In the genomic region with DNA sequence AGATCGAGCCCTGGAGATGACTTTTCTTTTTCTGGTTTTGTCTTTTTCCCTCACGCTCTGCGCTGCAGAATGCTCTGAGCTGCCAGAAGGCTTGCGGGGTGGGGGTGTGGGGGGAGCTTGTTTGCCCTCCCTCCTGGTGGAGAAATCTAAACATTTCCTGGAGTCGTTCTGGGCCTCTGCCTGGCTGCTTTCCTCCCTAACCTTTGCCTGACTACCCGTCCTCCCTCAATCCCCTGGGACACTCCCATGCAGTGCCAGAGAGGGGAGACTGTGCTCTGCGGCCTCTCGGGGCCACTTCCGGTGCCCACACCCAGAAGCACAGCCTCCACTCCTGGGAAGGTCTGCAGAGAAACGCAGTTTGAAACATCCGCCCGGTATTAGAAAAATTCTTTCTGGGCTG, we compare ENCODE assay signal across 10 mouse cellular contexts. TPM values are rescaled to one million over a fixed set of nuclear protein-coding genes. Genes with fewer than 3 reads are reported as not detected.
DNase-seq lines count a peak whose midpoint lies in the region; ATAC-seq and TF ChIP-seq lines count a peak whose summit lies in the region.
"Had no signal": no experiment of that assay in that cellular context is flagged by ENCODE, and none has a peak within 500 bp of the region (broad histone marks: within the 10 kb centered on the region; RNA-seq: fewer than 3 reads in every experiment).

Gene Hcar1 (minus strand): TSS at position 93 of the 400 bp plus-strand sequence.

- H3K27me3 ChIP-seq in limb, embryonic 14.5 days (ENCODE audit: control insufficient read depth, insufficient read depth, low read length), result no peaks in the 10 kb centered on the region
- H3K27me3 ChIP-seq in midbrain, embryonic 15.5 days (replicated peaks), result no peaks in the 10 kb centered on the region

- H3K4me2 ChIP-seq in limb, embryonic 14.5 days (replicated peaks; ENCODE audit: low read depth, low read length, severe bottlenecking), result no peak within 1 kb of the TSS; the same call in 1 of the 2 replicates
- no peak within 1 kb of the TSS for H3K4me2 ChIP-seq in midbrain, embryonic 15.5 days
- H3K4me2 ChIP-seq: liver, embryonic 15.5 days had no signal

- DNase-seq in urinary bladder, postnatal 4 days (ENCODE audit: low spot score in 2 of 2), result peak; percentile 47 to 66
- no peak for DNase-seq in urinary bladder, adult 2 months (ENCODE audit: low spot score)
- DNase-seq in heart, postnatal 36 days, result peak; percentile 11 to 24
- DNase-seq in limb, embryonic 14.5 days (ENCODE audit: low spot score), result no peak
- DNase-seq in left cerebral cortex, postnatal 4 days, result no peak
- no peak for DNase-seq in natural killer cell, adult 2 months (ENCODE audit: low spot score in 2 of 2)

- H3K4me3 ChIP-seq in limb, embryonic 14.5 days (replicated peaks; ENCODE audit: low read length), result no peak within 1 kb of the TSS
- no peak within 1 kb of the TSS for H3K4me3 ChIP-seq in midbrain, embryonic 15.5 days
- H3K4me3 ChIP-seq: erythroblast, embryonic 14.5 days; liver, embryonic 15.5 days had no signal

- no peaks in the 10 kb centered on the region for H3K9me3 ChIP-seq in limb, embryonic 14.5 days (ENCODE audit: control insufficient read depth, low read length)
- H3K9me3 ChIP-seq in midbrain, embryonic 15.5 days, result no peaks in the 10 kb centered on the region
- H3K9me3 ChIP-seq: liver, embryonic 15.5 days had no signal

- H3K4me1 ChIP-seq in limb, embryonic 14.5 days (ENCODE audit: control insufficient read depth, insufficient read depth, low read length), result peaks cover 14% of the 10 kb centered on the region
- H3K4me1 ChIP-seq in midbrain, embryonic 15.5 days, result no peaks in the 10 kb centered on the region

- ATAC-seq in limb, embryonic 14.5 days (ENCODE audit: low FRiP score, low read depth), result no peak
- no peak for ATAC-seq in midbrain, embryonic 15.5 days (replicated peaks)
- no peak for ATAC-seq in cerebellum, adult (ENCODE audit: insufficient number of reproducible peaks, low FRiP score, low TSS enrichment)

- H3K9ac ChIP-seq in limb, embryonic 14.5 days (ENCODE audit: low read depth, low read length, severe bottlenecking), result peak within 1 kb of the TSS; percentile 40
- H3K9ac ChIP-seq in midbrain, embryonic 15.5 days, result no peak within 1 kb of the TSS
- H3K9ac ChIP-seq: liver, embryonic 15.5 days had no signal

- 58% methylated on average over 12 of the region's 12 CpGs for WGBS in limb, embryonic 14.5 days
- 72% methylated on average over 12 of the region's 12 CpGs for WGBS in midbrain, embryonic 15.5 days

- TF ChIP-seq POLR2A in limb, embryonic 14.5 days (IDR thresholded peaks at IDR 0.05; ENCODE audit: borderline replicate concordance, extremely low read depth, insufficient read depth, insufficient read length), result no peak

- intact Hi-C loops in heart, postnatal 36 days (cut with DNase I), result no loop called here
- intact Hi-C loops in left cerebral cortex, postnatal 4 days (cut with DNase I), result no loop called here

- 0 out of 2 replicates have a peak within 1 kb of the TSS, but pooled peaks have one; percentile 8 for H3K27ac ChIP-seq in limb, embryonic 14.5 days (replicated peaks; ENCODE audit: low read depth, low read length)
- H3K27ac ChIP-seq in midbrain, embryonic 15.5 days, result no peak within 1 kb of the TSS
- H3K27ac ChIP-seq: liver, embryonic 15.5 days had no signal

- no peaks in the 10 kb centered on the region for H3K36me3 ChIP-seq in limb, embryonic 14.5 days (ENCODE audit: control insufficient read depth, insufficient read depth, low read length)
- H3K36me3 ChIP-seq in midbrain, embryonic 15.5 days (replicated peaks), result no peaks in the 10 kb centered on the region
- H3K36me3 ChIP-seq: liver, embryonic 15.5 days had no signal

RNA-seq across cellular contexts. Expression of gene Hcar1, which starts in this region (rescaled TPM):
- 8.4 and 9.0 TPM in 2 replicates for polyA plus RNA-seq in urinary bladder, adult 2 months (2012; rRNA removed)
- under 1 TPM; 0.54 to 0.69 TPM for total RNA-seq in heart, postnatal 36 days (2021)
- 0.52 and 0.72 TPM in 2 replicates for polyA plus RNA-seq in limb, embryonic 14.5 days (2012; rRNA removed)
- polyA plus RNA-seq in limb, embryonic 14.5 days (2014; fragmentation: Nextera tagmentation; extraction: Ambion mirVana), result 0.21 and 0.30 TPM in 2 replicates
- polyA plus RNA-seq in midbrain, embryonic 15.5 days (2015; fragmentation: Nextera tagmentation; extraction: Ambion mirVana), result 0.65 and 1.1 TPM in 2 replicates
- total RNA-seq in left cerebral cortex, postnatal 4 days (2021), result 1 to 10 TPM in 1 of 2 experiments, under 1 TPM in 1; 0.54 to 1.1 TPM
- polyA plus RNA-seq: erythroblast, embryonic 14.5 days had no signal

Comparison
In these comparisons a context has a peak if more than half of its experiments do, and no peak if none do; other contexts are left out.
1. DNase-seq: peak in urinary bladder, postnatal 4 days (2 of 2); none in urinary bladder, adult 2 months (single experiment), limb, embryonic 14.5 days (single experiment), left cerebral cortex, postnatal 4 days (single experiment) and natural killer cell, adult 2 months (0 of 2).
2. Peak in DNase-seq in heart, postnatal 36 days; RNA of the gene not detected or under 1 TPM.